Mouse (Mus musculus): ENCODE measurements at regions not wholly inside any gene's neighbourhood (a gene's known extent, or its start where the extent isn't known, plus 50 kb on each side); places are given as distances from the start of the nearest gene placed in this dataset.

DNA sequence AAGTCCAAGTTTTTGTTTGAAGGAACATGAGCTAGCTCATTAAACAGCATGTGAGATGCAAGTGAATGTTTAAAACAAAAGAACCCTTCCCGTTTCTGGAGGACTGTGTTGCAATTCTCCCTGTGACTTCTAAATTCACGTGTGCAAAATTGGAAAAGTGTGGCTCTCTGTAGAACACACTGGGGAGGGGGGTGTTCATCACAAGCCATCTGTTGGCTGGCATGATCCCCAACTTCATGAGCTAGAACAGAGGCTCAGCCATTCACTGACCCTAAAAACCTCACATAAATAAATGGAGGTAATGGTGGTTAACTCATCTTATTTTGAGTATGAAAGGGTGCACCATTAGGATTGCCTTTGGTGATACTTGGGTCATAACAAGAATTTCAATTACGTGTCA, 69.3 kb upstream of the Phyhipl start:
- Histone ChIP-seq H3K4me2 (no peak overlapping the region), H3K4me3 (no peak overlapping the region), H3K4me1 (no peaks in the 10 kb centered on the region), H3K9ac (no peak overlapping the region), H3K36me3 (no peaks in the 10 kb centered on the region), H3K27me3 (no peaks in the 10 kb centered on the region), H3K9me3 (no peaks in the 10 kb centered on the region), H3K27ac (no peak overlapping the region)
- 78% methylated on average over 3 of the region's 3 CpGs for WGBS
- ATAC-seq (ENCODE audit: borderline replicate concordance, extremely low read depth, low FRiP score, low TSS enrichment): no peak

DNA sequence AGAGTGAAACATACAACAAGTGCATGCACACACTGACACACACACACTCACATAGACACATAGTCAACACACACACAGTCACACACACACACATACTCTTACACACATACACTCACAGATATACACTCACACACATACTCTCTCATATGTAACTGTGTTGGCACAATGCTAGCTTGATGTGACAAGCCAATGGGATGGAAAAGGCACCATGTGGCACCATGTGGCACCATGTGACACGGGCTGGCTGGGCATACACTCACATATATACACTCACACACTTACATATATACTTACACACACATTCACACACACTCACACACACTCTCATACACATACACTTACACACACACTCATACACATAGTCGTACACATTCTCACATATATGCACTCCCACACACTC, 67.0 kb upstream of the Phyhipl start:
- 76% methylated on average over 2 of the region's 2 CpGs for WGBS
- no peaks in the 10 kb centered on the region for H3K36me3 ChIP-seq
- H3K9ac ChIP-seq: no peak overlapping the region
- no peak for ATAC-seq (ENCODE audit: borderline replicate concordance, extremely low read depth, low FRiP score, low TSS enrichment)
- no peak overlapping the region for H3K4me3 ChIP-seq
- H3K27ac ChIP-seq: no peak overlapping the region
- no peak overlapping the region for H3K4me2 ChIP-seq
- H3K27me3 ChIP-seq: no peaks in the 10 kb centered on the region
- H3K9me3 ChIP-seq: no peaks in the 10 kb centered on the region
- no peaks in the 10 kb centered on the region for H3K4me1 ChIP-seq

DNA sequence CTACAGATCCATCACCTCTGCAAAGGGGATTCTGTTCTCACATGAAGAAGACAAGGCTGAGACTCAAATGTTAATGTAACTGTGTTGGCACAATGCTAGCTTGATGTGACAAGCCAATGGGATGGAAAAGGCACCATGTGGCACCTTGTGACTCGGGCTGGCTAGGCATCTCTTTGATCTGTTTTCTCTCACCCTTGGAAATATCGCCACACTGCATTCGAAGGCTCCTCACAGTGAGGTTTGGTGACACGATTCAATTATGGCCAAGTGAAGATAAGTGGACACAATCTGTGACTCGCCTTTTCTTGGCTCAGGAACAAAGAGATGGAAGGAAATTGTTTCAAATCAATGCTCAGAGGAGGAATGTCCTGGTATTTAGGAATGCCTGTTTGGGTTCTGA, 66.6 kb upstream of the Phyhipl start:
- Histone ChIP-seq H3K9ac (no peak overlapping the region), H3K4me3 (no peak overlapping the region), H3K4me1 (no peaks in the 10 kb centered on the region), H3K27ac (no peak overlapping the region), H3K9me3 (no peaks in the 10 kb centered on the region), H3K36me3 (no peaks in the 10 kb centered on the region), H3K4me2 (no peak overlapping the region), H3K27me3 (no peaks in the 10 kb centered on the region)
- WGBS: 64% methylated on average over 5 of the region's 5 CpGs
- ATAC-seq (ENCODE audit: borderline replicate concordance, extremely low read depth, low FRiP score, low TSS enrichment): no peak

DNA sequence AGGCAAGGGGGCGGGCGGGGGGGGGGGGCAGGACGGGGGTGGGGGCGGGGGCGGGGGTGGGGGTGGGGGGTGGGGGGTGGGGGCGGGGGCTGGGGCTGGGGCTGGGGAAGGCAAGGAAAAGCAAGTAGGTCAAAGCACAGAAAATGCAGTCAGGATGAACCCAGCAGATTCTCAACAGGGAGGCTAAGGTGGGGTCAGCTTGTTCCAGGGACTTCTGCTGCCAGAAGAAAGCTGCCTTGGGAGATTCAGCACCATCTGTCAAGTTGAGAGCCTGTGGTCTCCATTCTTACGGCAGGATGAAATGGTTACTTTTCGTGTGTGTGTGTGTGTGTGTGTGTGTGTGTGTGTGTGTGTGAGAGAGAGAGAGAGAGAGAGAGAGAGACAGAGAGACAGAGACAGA, 61.7 kb upstream of the Phyhipl start:
- Histone ChIP-seq H3K9me3 (no peaks in the 10 kb centered on the region), H3K4me1 (peaks cover 4% of the 10 kb centered on the region; the same call in 1 of the 2 replicates), H3K36me3 (no peaks in the 10 kb centered on the region), H3K27ac (no peak overlapping the region), H3K4me2 (no peak overlapping the region), H3K4me3 (no peak overlapping the region), H3K27me3 (no peaks in the 10 kb centered on the region), H3K9ac (no peak overlapping the region)
- no peak for ATAC-seq (ENCODE audit: borderline replicate concordance, extremely low read depth, low FRiP score, low TSS enrichment)
- 3% methylated on average over 8 of the region's 8 CpGs for WGBS

DNA sequence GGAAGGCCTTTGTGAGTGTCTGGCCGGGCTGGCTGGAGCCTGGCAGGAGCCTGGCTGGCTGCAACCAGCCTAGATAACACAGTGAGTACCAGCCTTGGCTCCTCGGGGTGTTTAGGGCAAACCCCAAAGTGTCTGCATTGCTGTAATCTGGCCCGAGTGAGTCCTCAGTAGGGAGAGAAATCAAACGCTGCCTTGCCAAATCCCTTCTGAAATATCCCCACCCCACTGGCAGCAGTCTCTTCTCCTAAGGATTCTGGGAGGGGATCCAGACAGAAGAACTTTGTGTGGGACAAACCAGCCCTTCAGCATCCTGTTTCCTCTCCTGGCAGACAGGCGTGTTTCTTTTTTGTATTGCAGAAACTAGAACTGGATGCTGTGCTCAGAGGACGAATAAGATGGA, 61.3 kb upstream of the Phyhipl start:
- Histone ChIP-seq H3K4me2 (no peak overlapping the region; the same call in 1 of the 2 replicates), H3K27ac (no peak overlapping the region), H3K4me1 (peaks cover 4% of the 10 kb centered on the region; the same call in 1 of the 2 replicates), H3K27me3 (no peaks in the 10 kb centered on the region), H3K36me3 (no peaks in the 10 kb centered on the region), H3K9me3 (no peaks in the 10 kb centered on the region), H3K4me3 (no peak overlapping the region), H3K9ac (no peak overlapping the region)
- 7% methylated on average over 5 of the region's 6 CpGs for WGBS
- ATAC-seq (ENCODE audit: borderline replicate concordance, extremely low read depth, low FRiP score, low TSS enrichment): peak; percentile 31; the same call in 1 of the 2 replicates

DNA sequence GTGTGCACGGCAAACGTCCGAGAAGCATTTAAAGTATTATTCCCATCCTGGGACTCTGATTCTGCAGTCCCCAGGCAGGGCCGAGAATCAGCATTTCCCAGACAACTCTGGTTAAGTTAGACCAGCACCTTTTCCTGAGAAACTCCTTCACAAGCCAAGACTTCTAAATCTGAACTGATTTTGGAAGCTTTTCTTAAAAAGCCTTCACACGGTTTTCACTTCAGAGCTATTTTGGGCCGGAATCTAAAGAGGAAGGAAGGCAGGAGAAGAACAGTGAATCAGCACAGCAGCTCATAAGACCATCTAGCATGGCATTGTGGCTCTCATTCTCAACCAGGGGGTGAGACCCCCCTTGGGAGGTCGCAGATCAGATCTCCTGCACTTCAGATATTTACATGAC, 57.5 kb upstream of the Phyhipl start:
- ATAC-seq (ENCODE audit: borderline replicate concordance, extremely low read depth, low FRiP score, low TSS enrichment): no peak
- H3K9ac ChIP-seq: no peak overlapping the region
- H3K4me2 ChIP-seq: no peak overlapping the region
- no peak overlapping the region for H3K27ac ChIP-seq
- H3K4me1 ChIP-seq: peaks cover 4% of the 10 kb centered on the region; the same call in 1 of the 2 replicates
- no peaks in the 10 kb centered on the region for H3K27me3 ChIP-seq
- no peaks in the 10 kb centered on the region for H3K36me3 ChIP-seq
- WGBS: 76% methylated on average over 7 of the region's 7 CpGs
- no peak overlapping the region for H3K4me3 ChIP-seq
- no peaks in the 10 kb centered on the region for H3K9me3 ChIP-seq

DNA sequence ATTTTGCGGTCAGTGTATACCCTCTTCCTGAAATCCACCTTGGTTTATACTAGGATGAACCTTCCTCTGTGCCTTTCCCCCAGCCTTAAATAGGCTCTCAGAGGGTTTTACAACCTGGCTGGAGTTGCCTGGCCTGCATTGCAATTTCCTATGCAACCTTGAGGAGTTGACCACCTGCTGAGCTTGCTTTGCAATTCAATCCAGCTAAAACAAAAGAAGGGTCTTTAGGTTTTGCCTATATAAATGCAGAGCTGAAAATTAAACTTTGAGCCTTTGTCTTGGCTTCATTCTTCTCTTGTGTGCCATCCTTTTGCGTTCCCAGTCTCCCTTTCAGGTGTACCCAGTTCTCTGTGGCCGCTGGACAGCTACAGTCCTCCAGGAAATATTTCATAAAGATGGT, 53.0 kb upstream of the Phyhipl start:
- no peak overlapping the region for H3K27ac ChIP-seq
- WGBS: 75% methylated on average over 3 of the region's 3 CpGs
- no peak for ATAC-seq (ENCODE audit: borderline replicate concordance, extremely low read depth, low FRiP score, low TSS enrichment)
- H3K4me3 ChIP-seq: no peak overlapping the region
- H3K4me1 ChIP-seq: no peaks in the 10 kb centered on the region
- H3K9ac ChIP-seq: no peak overlapping the region
- no peaks in the 10 kb centered on the region for H3K9me3 ChIP-seq
- H3K36me3 ChIP-seq: no peaks in the 10 kb centered on the region
- no peaks in the 10 kb centered on the region for H3K27me3 ChIP-seq
- H3K4me2 ChIP-seq: no peak overlapping the region

Measured in lung, embryonic 15.5 days (tissue).